Mouse (Mus musculus) ES-Bruce4 (cell line): ENCODE results near the gene Kif1a.

ENCODE experiments used
- CTCF ChIP-seq: IDR thresholded peaks from one replicate; pipeline ENCODE4 v1.8.1; 2011; ENCODE audit warnings: low read depth, low read length
- POLR2A ChIP-seq: IDR thresholded peaks from one replicate; pipeline ENCODE4 v1.8.1; 2011; ENCODE audit warnings: low read length; ENCODE audit not compliant: insufficient read depth

DNA sequence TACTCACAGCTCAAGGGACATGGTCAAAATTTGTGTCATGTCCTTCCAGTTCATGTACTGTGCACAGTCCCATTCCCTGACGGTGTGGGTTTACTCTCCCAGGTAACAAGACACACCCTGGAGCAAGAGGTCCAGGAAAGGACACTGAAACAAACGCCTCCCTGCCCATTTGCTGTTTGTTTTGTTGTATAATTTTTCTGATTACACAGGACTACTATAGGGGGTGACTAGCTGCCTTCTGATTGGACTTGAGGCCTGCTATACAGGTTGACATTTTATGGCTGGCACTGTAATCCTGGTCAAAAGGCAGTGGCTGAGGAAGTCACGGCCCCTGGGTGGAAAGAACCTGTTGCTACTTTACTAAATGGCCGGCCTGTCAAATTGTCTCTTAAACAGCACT lies 111.9 kb downstream of the Kif1a start:
- no peak for TF ChIP-seq CTCF
- TF ChIP-seq POLR2A, result no peak
